Mouse (Mus musculus) central nervous system, embryonic 18 days (tissue): ENCODE results near the gene Bag1. TPM values are rescaled to one million over a fixed set of nuclear protein-coding genes. Genes with fewer than 3 reads are reported as not detected.

Experiments
- polyA plus RNA-seq: library from polyadenylated mRNA; depleted of rRNA; stranded (reverse); fragments of >200 nt; gene quantifications from 2 replicates; pipeline ENCODE4 v1.2.3, GENCODE M21; 2012; rRNA removed

Gene Bag1
- 130 TPM in 2 replicates for polyA plus RNA-seq

DNA sequence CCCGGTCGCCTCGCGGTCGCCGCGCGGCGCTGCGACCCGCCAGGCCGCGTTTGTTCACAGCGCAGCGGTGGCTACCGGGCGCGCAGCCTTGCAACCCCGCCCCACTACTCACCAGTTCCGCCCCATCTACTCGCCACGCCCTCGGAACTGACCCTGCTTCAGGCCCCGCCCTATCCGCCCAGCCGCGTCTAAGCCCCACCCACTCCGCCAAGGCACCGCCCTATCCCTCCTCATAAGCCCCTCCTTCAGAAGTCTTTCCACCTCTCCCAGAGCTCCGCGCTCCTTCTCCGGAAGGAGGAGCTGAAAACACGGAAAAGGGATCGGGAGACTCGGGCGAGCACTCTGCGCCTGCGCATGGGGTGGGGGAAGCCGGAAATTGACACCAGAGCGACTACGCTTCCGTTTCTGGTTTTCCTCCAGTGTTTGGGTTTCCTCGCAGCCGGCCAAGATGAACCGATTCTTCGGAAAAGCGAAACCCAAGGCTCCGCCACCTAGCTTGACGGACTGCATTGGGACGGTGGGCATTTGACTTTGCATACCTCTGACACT is at the start of gene Bag1, which contains the start of gene Chmp5:
TSS of gene Bag1 (minus strand) at position 135 of the 549 bp plus-strand sequence.
TSS of gene Chmp5 (plus strand) at position 248 of the 549 bp plus-strand sequence.

GRCm38 (mm10) chr4:40970842-40971701 is 23.0 kb upstream of the Bag1 start, which contains the start of gene Nfx1:
Gene Nfx1 (plus strand): TSS chr4:40970906.

GRCm38 (mm10) chr4:40919785-40920184 is 28.3 kb downstream of the Bag1 start, which contains the start of gene Spink4:
Gene Spink4 (plus strand): TSS chr4:40920052.

Other genes starting within 250 kb of the Bag1 start
- 26.2 and 26.6 TPM in 2 replicates for gene Aptx, start 245.1 kb downstream of the Bag1 start, polyA plus RNA-seq
- gene Dnaja1, start 226.1 kb downstream of the Bag1 start, polyA plus RNA-seq = 149 TPM in 2 replicates
- gene Smu1, start 190.4 kb downstream of the Bag1 start, polyA plus RNA-seq = 67.5 and 76.9 TPM in 2 replicates
- gene B4galt1, start 94.3 kb downstream of the Bag1 start, polyA plus RNA-seq = 6.5 and 7.6 TPM in 2 replicates
- gene Spink4, start 28.2 kb downstream of the Bag1 start, polyA plus RNA-seq = 0.21 TPM in 1 of 2 replicates, not detected in the other
- 115 and 126 TPM in 2 replicates for gene Chmp5, start 113 bp upstream of the Bag1 start, polyA plus RNA-seq
- 119 and 120 TPM in 2 replicates for gene Nfx1, start 22.6 kb upstream of the Bag1 start, polyA plus RNA-seq
- 0.12 TPM in 1 of 2 replicates, not detected in the other for gene Aqp7, start 99.8 kb upstream of the Bag1 start, polyA plus RNA-seq
- gene Aqp3, start 149.9 kb upstream of the Bag1 start, polyA plus RNA-seq = 0.47 and 1.5 TPM in 2 replicates
- 50.3 and 55.3 TPM in 2 replicates for gene Nol6, start 176.2 kb upstream of the Bag1 start, polyA plus RNA-seq
- gene Ube2r2, start 187.4 kb upstream of the Bag1 start, polyA plus RNA-seq = 150 and 160 TPM in 2 replicates